Mouse (Mus musculus) ES-E14 (cell line): ENCODE measurements around the gene Pecr.

Experiments used
- HCFC1 ChIP-seq: IDR thresholded peaks from 2 replicates; pipeline ENCODE4 v1.6.1; 2012; ENCODE audit warnings: low read length, inconsistent platforms, borderline replicate concordance; ENCODE audit not compliant: insufficient read depth
- ZNF384 ChIP-seq: IDR thresholded peaks from 2 replicates; pipeline ENCODE4 v1.6.1; 2012; ENCODE audit warnings: low read depth, low read length, inconsistent platforms

- no peak for TF ChIP-seq ZNF384
- TF ChIP-seq HCFC1, result no peak
Observed at GRCm38 (mm10) chr1:72256381-72257256, 27.5 kb downstream of the Pecr start.
